Mouse (Mus musculus) myocyte (in vitro differentiated cells): ENCODE results near the gene Hoxc4.

Source experiments
- E2F4 ChIP-seq: IDR thresholded peaks from one replicate; pipeline ENCODE4 v1.6.1; 2011; ENCODE audit warnings: mild to moderate bottlenecking, control low read depth, moderate library complexity; ENCODE audit not compliant: insufficient read depth
- MAX ChIP-seq: IDR thresholded peaks from one replicate; pipeline ENCODE4 v1.6.1; 2011; ENCODE audit warnings: low read depth, mild to moderate bottlenecking, control low read depth
- POLR2A ChIP-seq: IDR thresholded peaks from one replicate; pipeline ENCODE4 v1.6.1; 2011; ENCODE audit warnings: low read depth, mild to moderate bottlenecking, control low read depth, moderate library complexity; ENCODE audit not compliant: insufficient read length
- USF1 ChIP-seq: IDR thresholded peaks from one replicate; pipeline ENCODE4 v1.6.1; 2011; ENCODE audit warnings: low read depth, mild to moderate bottlenecking, control low read depth, moderate library complexity

- TF ChIP-seq MAX (no peak), POLR2A (no peak), E2F4 (no peak), USF1 (peak; percentile 63)
Measured at GRCm38 (mm10) chr15:103020899-103021418, 2.2 kb downstream of the Hoxc4 start.
